Mouse (Mus musculus) heart, postnatal 0 days (tissue): ENCODE data around the gene Dennd4a.

ENCODE experiments used
- CTCF ChIP-seq: IDR thresholded peaks from 2 replicates; pipeline ENCODE4 v1.5.1; 2016; ENCODE audit warnings: antibody characterized with exemption, control low read depth, low read depth
- EP300 ChIP-seq: IDR thresholded peaks from 2 replicates; pipeline ENCODE4 v1.6.1; 2016; ENCODE audit warnings: antibody characterized with exemption, low read depth

DNA sequence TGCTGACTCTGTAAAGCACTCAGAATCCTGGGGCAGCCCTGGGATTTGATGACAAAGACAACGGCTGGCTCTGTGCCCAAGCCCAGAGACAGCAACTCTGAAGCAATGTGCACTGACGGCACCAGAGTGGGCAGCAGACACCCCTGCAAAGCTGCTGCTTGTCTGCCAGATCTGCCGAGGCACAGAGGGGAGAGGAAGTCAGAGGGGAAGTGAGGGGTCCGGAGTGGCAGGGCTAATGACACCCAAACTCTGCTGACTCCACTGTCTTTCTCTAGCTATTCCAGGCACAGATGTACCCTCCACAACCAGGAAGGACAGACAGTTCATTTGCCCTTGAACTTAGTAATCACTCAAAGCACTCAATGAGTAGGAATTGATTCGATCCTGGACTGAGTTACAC is 39.9 kb upstream of the Dennd4a start:
- no peak for TF ChIP-seq CTCF
- no peak for TF ChIP-seq EP300
